In the genomic region with DNA sequence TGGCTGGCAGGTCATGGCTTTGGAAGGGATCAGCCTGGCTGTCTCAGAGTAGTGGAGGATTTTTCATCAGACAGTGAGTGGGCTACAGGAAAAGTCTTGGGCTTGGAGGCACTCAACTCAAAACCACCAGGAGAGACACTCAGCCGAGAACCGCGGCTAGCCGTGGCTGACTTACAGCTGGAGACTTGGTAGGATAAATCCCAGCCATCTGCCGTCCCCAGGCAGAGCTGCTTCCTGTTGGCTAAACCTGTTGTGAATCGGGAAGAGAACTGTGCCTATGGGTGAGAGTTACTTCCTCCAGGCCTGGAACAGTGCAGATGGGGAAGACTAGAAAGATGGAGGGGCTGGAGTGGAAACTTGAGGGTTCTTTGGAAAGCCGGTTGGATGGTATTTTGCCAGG, we compare ENCODE assay signal across 19 mouse cellular contexts. TPM values are rescaled to one million over a fixed set of nuclear protein-coding genes. Genes with fewer than 3 reads are reported as not detected.
"Had no signal": no experiment of that assay in that cellular context is flagged by ENCODE, and none has a peak within 500 bp of the region (broad histone marks: within the 10 kb centered on the region; RNA-seq: fewer than 3 reads in every experiment).

No protein-coding gene starts in this region.

- H3K4me2 ChIP-seq: limb, embryonic 12.5 days; limb, embryonic 15.5 days; liver, embryonic 11.5 days; lung, embryonic 14.5 days; midbrain, embryonic 12.5 days; midbrain, embryonic 15.5 days; neural tube, embryonic 12.5 days; neural tube, embryonic 15.5 days; stomach, embryonic 15.5 days had no signal

- H3K4me3 ChIP-seq: limb, embryonic 12.5 days; limb, embryonic 15.5 days; midbrain, embryonic 12.5 days; midbrain, embryonic 15.5 days; neural tube, embryonic 12.5 days; neural tube, embryonic 15.5 days; stomach, embryonic 15.5 days had no signal

- H3K4me1 ChIP-seq: limb, embryonic 12.5 days; midbrain, embryonic 12.5 days; midbrain, embryonic 15.5 days; stomach, embryonic 15.5 days had no signal

- H3K36me3 ChIP-seq: limb, embryonic 12.5 days; limb, embryonic 15.5 days; midbrain, embryonic 12.5 days; midbrain, embryonic 15.5 days; neural tube, embryonic 12.5 days; neural tube, embryonic 15.5 days; stomach, embryonic 15.5 days had no signal

- H3K27ac ChIP-seq: limb, embryonic 12.5 days; limb, embryonic 15.5 days; liver, embryonic 14.5 days; macrophage; midbrain, embryonic 12.5 days; midbrain, embryonic 15.5 days; neural tube, embryonic 12.5 days; neural tube, embryonic 15.5 days; stomach, embryonic 15.5 days had no signal

- DNase-seq: kidney, postnatal 14 days; kidney, postnatal 4 days; left cerebral cortex, postnatal 4 days; liver, postnatal 0 days; lung, embryonic 14.5 days; right cerebral cortex, postnatal 14 days; spleen, adult 18-20 months; thymus, postnatal 25 days had no signal

- ATAC-seq: liver, postnatal 0 days; lung, postnatal 0 days; midbrain, embryonic 15.5 days had no signal

- H3K9ac ChIP-seq: limb, embryonic 12.5 days; limb, embryonic 15.5 days; liver, embryonic 14.5 days; liver, postnatal 0 days; lung, embryonic 14.5 days; midbrain, embryonic 12.5 days; midbrain, embryonic 15.5 days; neural tube, embryonic 12.5 days; neural tube, embryonic 15.5 days; stomach, embryonic 15.5 days had no signal

- H3K9me3 ChIP-seq: limb, embryonic 12.5 days; limb, embryonic 15.5 days; midbrain, embryonic 12.5 days; midbrain, embryonic 15.5 days; neural tube, embryonic 12.5 days; neural tube, embryonic 15.5 days; stomach, embryonic 15.5 days had no signal

- H3K27me3 ChIP-seq: limb, embryonic 15.5 days; midbrain, embryonic 12.5 days; midbrain, embryonic 15.5 days; neural tube, embryonic 15.5 days; stomach, embryonic 15.5 days had no signal

RNA-seq across cellular contexts. Expression of a gene that starts 9.7 kb away (rescaled TPM):
- polyA plus RNA-seq: limb, embryonic 15.5 days; liver, embryonic 11.5 days; liver, embryonic 14.5 days; liver, postnatal 0 days; lung, embryonic 14.5 days; lung, postnatal 0 days; macrophage had no signal
